14 mouse cellular contexts compared by ENCODE assay signal in genomic region chr6:87567686-87568593, GRCm38 (mm10). TPM values are rescaled to one million over a fixed set of nuclear protein-coding genes. Genes with fewer than 3 reads are reported as not detected.
DNase-seq lines count a peak whose midpoint lies in the region; ATAC-seq and TF ChIP-seq lines count a peak whose summit lies in the region.
"Had no signal": no experiment of that assay in that cellular context is flagged by ENCODE, and none has a peak within 500 bp of the region (broad histone marks: within the 10 kb centered on the region; RNA-seq: fewer than 3 reads in every experiment).

No protein-coding gene starts in this region.

- peak; percentile 80 for ATAC-seq in kidney, embryonic 16.5 days (ENCODE audit: low FRiP score, low TSS enrichment)
- 0 out of 2 replicates have a peak, but pooled peaks have one; percentile 39 for ATAC-seq in erythroid progenitor cell, adult 5-6 weeks (replicated peaks; ENCODE audit: low FRiP score, poor library complexity, severe bottlenecking)
- ATAC-seq in intestine, embryonic 16.5 days: peak; percentile 74
- peak; percentile 71; the same call in 1 of the 2 replicates for ATAC-seq in stomach, embryonic 15.5 days (ENCODE audit: insufficient read depth, low FRiP score, low read depth)
- ATAC-seq in forebrain, postnatal 0 days: no peak

- no peak overlapping the region for H3K4me2 ChIP-seq in kidney, embryonic 16.5 days (replicated peaks; ENCODE audit: low read depth, low read length)
- H3K4me2 ChIP-seq in intestine, embryonic 16.5 days (ENCODE audit: low read depth, low read length): no peak overlapping the region
- no peak overlapping the region for H3K4me2 ChIP-seq in stomach, embryonic 15.5 days
- H3K4me2 ChIP-seq in forebrain, postnatal 0 days (ENCODE audit: low read depth): no peak overlapping the region
- H3K4me2 ChIP-seq: embryonic facial prominence, embryonic 13.5 days; heart, embryonic 15.5 days had no signal

- no peak overlapping the region for H3K4me3 ChIP-seq in kidney, embryonic 16.5 days (ENCODE audit: low read length)
- no peak overlapping the region for H3K4me3 ChIP-seq in intestine, embryonic 16.5 days (ENCODE audit: low read length)
- no peak overlapping the region for H3K4me3 ChIP-seq in stomach, embryonic 15.5 days (replicated peaks)
- no peak overlapping the region for H3K4me3 ChIP-seq in left cerebral cortex, adult 2 months
- H3K4me3 ChIP-seq in forebrain, postnatal 0 days (ENCODE audit: low read depth, low read length): no peak overlapping the region
- H3K4me3 ChIP-seq: embryonic facial prominence, embryonic 13.5 days; heart, embryonic 15.5 days had no signal

- no peaks in the 10 kb centered on the region for H3K27me3 ChIP-seq in kidney, embryonic 16.5 days (ENCODE audit: insufficient read depth, low read length)
- no peaks in the 10 kb centered on the region for H3K27me3 ChIP-seq in intestine, embryonic 16.5 days (replicated peaks; ENCODE audit: control insufficient read depth, insufficient read depth, low read length)
- no peaks in the 10 kb centered on the region for H3K27me3 ChIP-seq in stomach, embryonic 15.5 days (replicated peaks)
- no peaks in the 10 kb centered on the region for H3K27me3 ChIP-seq in forebrain, postnatal 0 days (ENCODE audit: insufficient read depth, low read length)
- H3K27me3 ChIP-seq: embryonic facial prominence, embryonic 13.5 days; heart, embryonic 15.5 days had no signal

- TF ChIP-seq CTCF in left cerebral cortex, adult 2 months (IDR thresholded peaks at IDR 0.05): no peak
- TF ChIP-seq CTCF in forebrain, postnatal 0 days (IDR thresholded peaks at IDR 0.05; ENCODE audit: low read depth): no peak

- no peak for DNase-seq in kidney, postnatal 25 days
- no peak for DNase-seq in left cerebral cortex, adult 2 months (ENCODE audit: extremely low spot score in 1 of 2, low spot score in 2 of 2)
- no peak for DNase-seq in T-cell, adult 2 months (ENCODE audit: low spot score)
- DNase-seq in forebrain, postnatal 0 days: no peak
- DNase-seq: cerebellum, postnatal 14 days; kidney, adult 9 months; layer of hippocampus, postnatal 36 days; liver had no signal

- H3K9ac ChIP-seq in kidney, embryonic 16.5 days (replicated peaks; ENCODE audit: low read length): no peak overlapping the region; the same call in 1 of the 2 replicates
- H3K9ac ChIP-seq in intestine, embryonic 16.5 days (ENCODE audit: low read depth, low read length): no peak overlapping the region
- no peak overlapping the region for H3K9ac ChIP-seq in stomach, embryonic 15.5 days
- H3K9ac ChIP-seq in forebrain, postnatal 0 days: no peak overlapping the region
- H3K9ac ChIP-seq: embryonic facial prominence, embryonic 13.5 days; heart, embryonic 15.5 days had no signal

- WGBS in kidney, embryonic 16.5 days: 49% methylated on average over 9 of the region's 9 CpGs
- 51% methylated on average over 9 of the region's 9 CpGs for WGBS in intestine, embryonic 16.5 days
- 41% methylated on average over 9 of the region's 9 CpGs for WGBS in stomach, embryonic 15.5 days
- 65% methylated on average over 9 of the region's 9 CpGs for WGBS in forebrain, postnatal 0 days

- no peaks in the 10 kb centered on the region for H3K36me3 ChIP-seq in kidney, embryonic 16.5 days (ENCODE audit: insufficient read depth, low read length)
- no peaks in the 10 kb centered on the region for H3K36me3 ChIP-seq in intestine, embryonic 16.5 days (ENCODE audit: control insufficient read depth, insufficient read depth, low read length)
- H3K36me3 ChIP-seq in stomach, embryonic 15.5 days: no peaks in the 10 kb centered on the region
- H3K36me3 ChIP-seq in forebrain, postnatal 0 days (ENCODE audit: insufficient read depth): no peaks in the 10 kb centered on the region
- H3K36me3 ChIP-seq: embryonic facial prominence, embryonic 13.5 days; heart, embryonic 15.5 days had no signal

- H3K4me1 ChIP-seq in kidney, embryonic 16.5 days (ENCODE audit: insufficient read depth, low read length): peaks cover 4% of the 10 kb centered on the region; the same call in 1 of the 2 replicates
- peaks cover 10% of the 10 kb centered on the region for H3K4me1 ChIP-seq in intestine, embryonic 16.5 days (ENCODE audit: control insufficient read depth, insufficient read depth, low read length)
- no peaks in the 10 kb centered on the region for H3K4me1 ChIP-seq in stomach, embryonic 15.5 days
- H3K4me1 ChIP-seq in forebrain, postnatal 0 days (ENCODE audit: insufficient read depth): no peaks in the 10 kb centered on the region
- H3K4me1 ChIP-seq: embryonic facial prominence, embryonic 13.5 days; heart, embryonic 15.5 days had no signal

- no peak overlapping the region for H3K27ac ChIP-seq in kidney, embryonic 16.5 days (ENCODE audit: low read length)
- no peak overlapping the region for H3K27ac ChIP-seq in intestine, embryonic 16.5 days (ENCODE audit: low read length)
- H3K27ac ChIP-seq in stomach, embryonic 15.5 days: no peak overlapping the region
- H3K27ac ChIP-seq in left cerebral cortex, adult 2 months: no peak overlapping the region
- H3K27ac ChIP-seq in forebrain, postnatal 0 days (ENCODE audit: low read depth, low read length): no peak overlapping the region
- H3K27ac ChIP-seq: embryonic facial prominence, embryonic 13.5 days; heart, embryonic 15.5 days had no signal

- intact Hi-C loops in left cerebral cortex, adult 2 months (cut with DNase I): no loop called here

- no peaks in the 10 kb centered on the region for H3K9me3 ChIP-seq in kidney, embryonic 16.5 days (ENCODE audit: low read length)
- H3K9me3 ChIP-seq in intestine, embryonic 16.5 days (ENCODE audit: control insufficient read depth, low read length): no peaks in the 10 kb centered on the region
- no peaks in the 10 kb centered on the region for H3K9me3 ChIP-seq in stomach, embryonic 15.5 days
- no peaks in the 10 kb centered on the region for H3K9me3 ChIP-seq in forebrain, postnatal 0 days (ENCODE audit: low read length)
- H3K9me3 ChIP-seq: heart, embryonic 15.5 days had no signal

RNA-seq across cellular contexts. Expression of gene Prokr1, which starts 22.6 kb away (rescaled TPM):
- 5.0 and 5.1 TPM in 2 replicates for polyA plus RNA-seq in kidney, embryonic 16.5 days (2015; fragmentation: Nextera tagmentation; extraction: Ambion mirVana)
- total RNA-seq in erythroid progenitor cell, adult 5-6 weeks (2015; ENCODE audit: low replicate concordance): 6.5 and 8.4 TPM in 2 replicates
- total RNA-seq in erythroid progenitor cell, adult 5-6 weeks (2017; ENCODE audit: low replicate concordance): 5.4 and 6.2 TPM in 2 replicates
- polyA plus RNA-seq in intestine, embryonic 16.5 days (2015; fragmentation: Nextera tagmentation; extraction: Ambion mirVana): 2.3 and 2.4 TPM in 2 replicates
- polyA plus RNA-seq in stomach, embryonic 15.5 days (2015; fragmentation: Nextera tagmentation; extraction: Ambion mirVana): 2.7 and 2.9 TPM in 2 replicates
- under 1 TPM; 0.18 to 0.33 TPM for total RNA-seq in left cerebral cortex, adult 2 months (2021)
- total RNA-seq in forebrain, postnatal 0 days (2014; rRNA removed): 2.5 and 3.1 TPM in 2 replicates
- polyA plus RNA-seq in forebrain, postnatal 0 days (2015; fragmentation: Nextera tagmentation; extraction: Ambion mirVana): 1.1 and 1.6 TPM in 2 replicates

RNA-seq across cellular contexts. Expression of gene Arhgap25, which starts 34.9 kb away (rescaled TPM):
- 5.4 and 6.3 TPM in 2 replicates for polyA plus RNA-seq in kidney, embryonic 16.5 days (2015; fragmentation: Nextera tagmentation; extraction: Ambion mirVana)
- 3.2 and 7.1 TPM in 2 replicates for total RNA-seq in erythroid progenitor cell, adult 5-6 weeks (2015; ENCODE audit: low replicate concordance)
- 8.6 and 11.2 TPM in 2 replicates for total RNA-seq in erythroid progenitor cell, adult 5-6 weeks (2017; ENCODE audit: low replicate concordance)
- 3.4 and 4.2 TPM in 2 replicates for polyA plus RNA-seq in intestine, embryonic 16.5 days (2015; fragmentation: Nextera tagmentation; extraction: Ambion mirVana)
- 4.7 and 6.0 TPM in 2 replicates for polyA plus RNA-seq in stomach, embryonic 15.5 days (2015; fragmentation: Nextera tagmentation; extraction: Ambion mirVana)
- total RNA-seq in left cerebral cortex, adult 2 months (2021): 1 to 10 TPM; 8.5 to 9.6 TPM
- total RNA-seq in forebrain, postnatal 0 days (2014; rRNA removed): 2.7 and 3.3 TPM in 2 replicates
- 1.6 and 2.2 TPM in 2 replicates for polyA plus RNA-seq in forebrain, postnatal 0 days (2015; fragmentation: Nextera tagmentation; extraction: Ambion mirVana)
